Mouse (Mus musculus): Measurements from ENCODE around the gene Kank4. TPM values are rescaled to one million over a fixed set of nuclear protein-coding genes. Genes with fewer than 3 reads are reported as not detected.

Kank4 gene
- polyA plus RNA-seq, 1 experiment from 2014 or later: 0.52 TPM

GRCm38 (mm10) chr4:98823047-98823446, 5.7 kb upstream of the Kank4 start:
- Histone ChIP-seq H3K9me3 (no peaks in the 10 kb centered on the region), H3K4me3 (no peak overlapping the region), H3K4me1 (replicated peaks) (peaks cover 2% of the 10 kb centered on the region), H3K4me2 (no peak overlapping the region), H3K9ac (no peak overlapping the region), H3K36me3 (no peaks in the 10 kb centered on the region), H3K27ac (no peak overlapping the region), H3K27me3 (peaks cover 30% of the 10 kb centered on the region)
- no peak for ATAC-seq (ENCODE audit: low FRiP score)
- WGBS: 85% methylated on average over 3 of the region's 3 CpGs

GRCm38 (mm10) chr4:98822478-98822877, 5.1 kb upstream of the Kank4 start:
- H3K27ac ChIP-seq: no peak overlapping the region
- H3K27me3 ChIP-seq: peaks cover 35% of the 10 kb centered on the region
- no peak for ATAC-seq (ENCODE audit: low FRiP score)
- H3K4me3 ChIP-seq: no peak overlapping the region
- no peak overlapping the region for H3K4me2 ChIP-seq
- WGBS: 73% methylated on average over 3 of the region's 3 CpGs
- H3K9ac ChIP-seq: no peak overlapping the region
- no peaks in the 10 kb centered on the region for H3K9me3 ChIP-seq
- H3K4me1 ChIP-seq (replicated peaks): peaks cover 7% of the 10 kb centered on the region
- H3K36me3 ChIP-seq: no peaks in the 10 kb centered on the region

- Histone ChIP-seq H3K4me3 (no peak overlapping the region), H3K9me3 (no peaks in the 10 kb centered on the region), H3K4me1 (replicated peaks) (peaks cover 18% of the 10 kb centered on the region), H3K36me3 (no peaks in the 10 kb centered on the region), H3K9ac (no peak overlapping the region), H3K27ac (no peak overlapping the region), H3K27me3 (peaks cover 67% of the 10 kb centered on the region), H3K4me2 (no peak overlapping the region)
- WGBS: 82% methylated on average over 10 of the region's 10 CpGs
- ATAC-seq (ENCODE audit: low FRiP score): no peak
These were observed 1.9 kb upstream of the Kank4 start for GRCm38 (mm10) chr4:98819216-98819755.

GRCm38 (mm10) chr4:98816807-98817183, 542 bp downstream of the Kank4 start:
- H3K9ac ChIP-seq: peak overlapping the region; percentile 83
- H3K27ac ChIP-seq: no peak overlapping the region
- peak overlapping the region; percentile 74 for H3K4me3 ChIP-seq
- H3K27me3 ChIP-seq: peaks cover 73% of the 10 kb centered on the region
- ATAC-seq (ENCODE audit: low FRiP score): peak; percentile 18; the same call in 1 of the 2 replicates
- no peaks in the 10 kb centered on the region for H3K9me3 ChIP-seq
- peaks cover 20% of the 10 kb centered on the region for H3K4me1 ChIP-seq (replicated peaks)
- no peaks in the 10 kb centered on the region for H3K36me3 ChIP-seq
- peak overlapping the region; percentile 99 for H3K4me2 ChIP-seq
- WGBS: 1% methylated on average over 14 of the region's 14 CpGs

- Histone ChIP-seq H3K9me3 (no peaks in the 10 kb centered on the region), H3K4me3 (no peak overlapping the region), H3K36me3 (no peaks in the 10 kb centered on the region), H3K27ac (no peak overlapping the region), H3K4me1 (replicated peaks) (no peaks in the 10 kb centered on the region), H3K9ac (no peak overlapping the region), H3K27me3 (no peaks in the 10 kb centered on the region), H3K4me2 (no peak overlapping the region)
- 92% methylated on average over 9 of the region's 9 CpGs for WGBS
- no peak for ATAC-seq (ENCODE audit: low FRiP score)
These were observed 11.0 kb downstream of the Kank4 start for GRCm38 (mm10) chr4:98806306-98806705.

GRCm38 (mm10) chr4:98805291-98806048, 11.9 kb downstream of the Kank4 start:
- ATAC-seq (ENCODE audit: low FRiP score): no peak
- Histone ChIP-seq H3K4me2 (no peak overlapping the region), H3K4me1 (replicated peaks) (peaks cover 7% of the 10 kb centered on the region), H3K27ac (no peak overlapping the region), H3K36me3 (no peaks in the 10 kb centered on the region), H3K4me3 (no peak overlapping the region), H3K9me3 (no peaks in the 10 kb centered on the region), H3K27me3 (no peaks in the 10 kb centered on the region), H3K9ac (no peak overlapping the region)
- WGBS: 71% methylated on average over 12 of the region's 12 CpGs

GRCm38 (mm10) chr4:98804476-98805134, 12.7 kb downstream of the Kank4 start:
- H3K9ac ChIP-seq: no peak overlapping the region
- H3K4me2 ChIP-seq: no peak overlapping the region
- H3K27me3 ChIP-seq: no peaks in the 10 kb centered on the region
- no peak overlapping the region for H3K27ac ChIP-seq
- no peaks in the 10 kb centered on the region for H3K9me3 ChIP-seq
- H3K36me3 ChIP-seq: no peaks in the 10 kb centered on the region
- H3K4me1 ChIP-seq (replicated peaks): peaks cover 9% of the 10 kb centered on the region
- no peak for ATAC-seq (ENCODE audit: low FRiP score)
- WGBS: 73% methylated on average over 7 of the region's 7 CpGs
- H3K4me3 ChIP-seq: no peak overlapping the region

GRCm38 (mm10) chr4:98801775-98802174, 15.6 kb downstream of the Kank4 start:
- ATAC-seq (ENCODE audit: low FRiP score): no peak
- Histone ChIP-seq H3K27me3 (no peaks in the 10 kb centered on the region), H3K4me3 (no peak overlapping the region), H3K4me2 (no peak overlapping the region), H3K4me1 (replicated peaks) (peaks cover 16% of the 10 kb centered on the region), H3K9ac (no peak overlapping the region), H3K9me3 (no peaks in the 10 kb centered on the region), H3K36me3 (no peaks in the 10 kb centered on the region), H3K27ac (no peak overlapping the region)
- WGBS: 94% methylated on average over 11 of the region's 11 CpGs

GRCm38 (mm10) chr4:98800824-98801223, 16.5 kb downstream of the Kank4 start:
- Histone ChIP-seq H3K36me3 (no peaks in the 10 kb centered on the region), H3K27ac (no peak overlapping the region), H3K4me1 (replicated peaks) (peaks cover 24% of the 10 kb centered on the region), H3K4me2 (no peak overlapping the region), H3K9me3 (no peaks in the 10 kb centered on the region), H3K9ac (no peak overlapping the region), H3K4me3 (no peak overlapping the region), H3K27me3 (no peaks in the 10 kb centered on the region)
- WGBS: 73% methylated on average over 8 of the region's 8 CpGs
- no peak for ATAC-seq (ENCODE audit: low FRiP score)

GRCm38 (mm10) chr4:98796591-98797341, 20.6 kb downstream of the Kank4 start:
- H3K4me2 ChIP-seq: no peak overlapping the region
- 0 out of 2 replicates have a peak, but pooled peaks have one; percentile 55 for ATAC-seq (ENCODE audit: low FRiP score)
- H3K36me3 ChIP-seq: no peaks in the 10 kb centered on the region
- 48% methylated on average over 11 of the region's 11 CpGs for WGBS
- H3K4me3 ChIP-seq: no peak overlapping the region
- H3K4me1 ChIP-seq (replicated peaks): peaks cover 24% of the 10 kb centered on the region
- H3K9me3 ChIP-seq: no peaks in the 10 kb centered on the region
- no peaks in the 10 kb centered on the region for H3K27me3 ChIP-seq
- peak overlapping the region; percentile 45 for H3K27ac ChIP-seq
- no peak overlapping the region for H3K9ac ChIP-seq

- ATAC-seq (ENCODE audit: low FRiP score): no peak
- Histone ChIP-seq H3K27me3 (no peaks in the 10 kb centered on the region), H3K36me3 (no peaks in the 10 kb centered on the region), H3K27ac (no peak overlapping the region), H3K4me2 (no peak overlapping the region), H3K4me3 (no peak overlapping the region), H3K9ac (no peak overlapping the region), H3K4me1 (replicated peaks) (peaks cover 22% of the 10 kb centered on the region), H3K9me3 (no peaks in the 10 kb centered on the region)
- WGBS: 93% methylated on average over 2 of the region's 2 CpGs
These were observed 22.1 kb downstream of the Kank4 start for GRCm38 (mm10) chr4:98795241-98795640.

- Histone ChIP-seq H3K27ac (no peak overlapping the region), H3K4me2 (no peak overlapping the region), H3K27me3 (no peaks in the 10 kb centered on the region), H3K4me1 (replicated peaks) (peaks cover 34% of the 10 kb centered on the region), H3K9ac (no peak overlapping the region), H3K9me3 (no peaks in the 10 kb centered on the region), H3K36me3 (no peaks in the 10 kb centered on the region), H3K4me3 (no peak overlapping the region)
- WGBS: 94% methylated on average over 9 of the region's 9 CpGs
- no peak for ATAC-seq (ENCODE audit: low FRiP score)
These were observed 23.9 kb downstream of the Kank4 start for GRCm38 (mm10) chr4:98793486-98793885.

Measured in hindbrain, embryonic 13.5 days (tissue).